8 mouse cellular contexts compared by ENCODE assay signal in genomic region chr6:82763871-82764503, GRCm38 (mm10). TPM values are rescaled to one million over a fixed set of nuclear protein-coding genes. Genes with fewer than 3 reads are reported as not detected.
DNase-seq lines count a peak whose midpoint lies in the region; ATAC-seq and TF ChIP-seq lines count a peak whose summit lies in the region.

No protein-coding gene starts in this region.

- ATAC-seq in heart, embryonic 11.5 days (replicated peaks; ENCODE audit: insufficient number of reproducible peaks, low FRiP score, low TSS enrichment): peak; percentile 65

- TF ChIP-seq CTCF in thymus, adult 2 months (IDR thresholded peaks at IDR 0.05; ENCODE audit: borderline replicate concordance, control insufficient read depth, extremely low read depth, insufficient read depth, low read length, poor library complexity): no peak

- peak; percentile 97 for DNase-seq in heart, adult 11 months
- DNase-seq in heart, postnatal 25 days (ENCODE audit: low spot score): no peak
- peak; percentile 9 to 10 for DNase-seq in B cell, adult 2 months
- DNase-seq in lung, postnatal 36 days: peak; percentile 58
- DNase-seq in thymus, adult 2 months: no peak
- no peak for DNase-seq in cerebellum, postnatal 14 days
- no peak for DNase-seq in frontal cortex, postnatal 14 days (ENCODE audit: low spot score in 2 of 2)

- peak overlapping the region; percentile 58 for H3K4me2 ChIP-seq in heart, embryonic 11.5 days

- TF ChIP-seq POLR2A in thymus, adult 2 months (IDR thresholded peaks at IDR 0.05; ENCODE audit: control insufficient read depth, extremely low read depth, insufficient read depth, low read length, poor library complexity): no peak

- peaks cover 55% of the 10 kb centered on the region for H3K4me1 ChIP-seq in heart, embryonic 11.5 days (ENCODE audit: control insufficient read depth, insufficient read depth, low read length)
- no peaks in the 10 kb centered on the region for H3K4me1 ChIP-seq in thymus, adult 2 months (replicated peaks; ENCODE audit: control insufficient read depth, insufficient read depth, low read length)

- H3K9ac ChIP-seq in heart, embryonic 11.5 days (ENCODE audit: low read depth, low read length): no peak overlapping the region; the same call in 1 of the 2 replicates

- 0 out of 2 replicates have a peak, but pooled peaks cover 6% of the 10 kb centered on the region for H3K36me3 ChIP-seq in heart, embryonic 11.5 days (ENCODE audit: control insufficient read depth, insufficient read depth, low read length)
- no peaks in the 10 kb centered on the region for H3K36me3 ChIP-seq in thymus, adult 2 months (ENCODE audit: control insufficient read depth, insufficient read depth, low read length)

- no peaks in the 10 kb centered on the region for H3K27me3 ChIP-seq in heart, embryonic 11.5 days (ENCODE audit: control insufficient read depth, insufficient read depth, low read length)
- H3K27me3 ChIP-seq in thymus, adult 2 months (ENCODE audit: control insufficient read depth, insufficient read depth, low read length): no peaks in the 10 kb centered on the region

- WGBS in heart, embryonic 11.5 days (ENCODE audit: insufficient replicate concordance): 8% methylated on average over 9 of the region's 9 CpGs
- WGBS in thymus, adult 2 months: 29% methylated on average over 9 of the region's 9 CpGs

- H3K27ac ChIP-seq in heart, embryonic 11.5 days (ENCODE audit: low read depth, low read length): peak overlapping the region; percentile 88
- no peak overlapping the region for H3K27ac ChIP-seq in thymus, adult 2 months (ENCODE audit: control insufficient read depth, insufficient read depth, low read length)

- intact Hi-C loops in heart, postnatal 25 days (cut with DNase I): no loop called here

- H3K9me3 ChIP-seq in heart, embryonic 11.5 days (replicated peaks; ENCODE audit: control insufficient read depth, low read length): no peaks in the 10 kb centered on the region

- H3K4me3 ChIP-seq in heart, embryonic 11.5 days (ENCODE audit: low read depth, low read length): no peak overlapping the region
- no peak overlapping the region for H3K4me3 ChIP-seq in thymus, adult 2 months (ENCODE audit: control insufficient read depth, insufficient read depth, low read length)

RNA-seq across cellular contexts. Expression of gene Hk2, which starts 10.3 kb away (rescaled TPM):
- total RNA-seq in heart, postnatal 25 days (2021): 100 to 1,000 TPM; 268 to 296 TPM
- polyA plus RNA-seq in heart, embryonic 11.5 days (2014; fragmentation: Nextera tagmentation; extraction: Ambion mirVana): 44.3 and 49.5 TPM in 2 replicates
- 6.7 TPM in 2 replicates for polyA plus RNA-seq in thymus, adult 2 months (2012; rRNA removed)

RNA-seq across cellular contexts. Expression of gene Pole4, which starts 58.8 kb away (rescaled TPM):
- total RNA-seq in heart, postnatal 25 days (2021): 10 to 100 TPM; 16.8 to 21.0 TPM
- polyA plus RNA-seq in heart, embryonic 11.5 days (2014; fragmentation: Nextera tagmentation; extraction: Ambion mirVana): 111 and 122 TPM in 2 replicates
- polyA plus RNA-seq in thymus, adult 2 months (2012; rRNA removed): 19.2 and 20.4 TPM in 2 replicates

Comparison
In these comparisons a context has a peak if more than half of its experiments do, and no peak if none do; other contexts are left out.
1. DNase-seq: peak in heart, adult 11 months (single experiment), B cell, adult 2 months (2 of 2) and lung, postnatal 36 days (single experiment); none in heart, postnatal 25 days (single experiment), thymus, adult 2 months (single experiment), cerebellum, postnatal 14 days (0 of 2) and frontal cortex, postnatal 14 days (0 of 2).